Mouse (Mus musculus) limb, embryonic 12.5 days (tissue): Measurements from ENCODE around the gene Ptprk. TPM values are rescaled to one million over a fixed set of nuclear protein-coding genes. Genes with fewer than 3 reads are reported as not detected.

ENCODE experiments used
- ATAC-seq: fragments of 200-750 bp; cut with Nextera tagmentation; 2 replicates; pipeline ENCODE4 v1.8.0; 2017; ENCODE audit warnings: low read depth, moderate TSS enrichment; ENCODE audit not compliant: insufficient number of reproducible peaks, insufficient read depth, low FRiP score, low TSS enrichment
- H3K27ac ChIP-seq: fragments of 300-500 bp; sonication (generic); 2 replicates; pipeline ENCODE4 v1.5.1; 2016; ENCODE audit warnings: mild to moderate bottlenecking, moderate library complexity
- H3K27me3 ChIP-seq: fragments of 300-500 bp; sonication (generic); 2 replicates; pipeline ENCODE4 v1.6.1; 2016; ENCODE audit warnings: mild to moderate bottlenecking, moderate library complexity
- H3K36me3 ChIP-seq: fragments of 300-500 bp; sonication (generic); 2 replicates; pipeline ENCODE4 v1.6.1; 2016; ENCODE audit warnings: mild to moderate bottlenecking, moderate library complexity
- H3K4me1 ChIP-seq: fragments of 300-500 bp; sonication (generic); replicated peaks from 2 replicates; pipeline ENCODE4 v1.6.1; 2016
- H3K4me2 ChIP-seq: fragments of 300-500 bp; sonication (generic); 2 replicates; pipeline ENCODE4 v1.6.1; 2016; ENCODE audit warnings: mild to moderate bottlenecking, moderate library complexity
- H3K4me3 ChIP-seq: fragments of 300-500 bp; sonication (generic); replicated peaks from 2 replicates; pipeline ENCODE4 v1.5.1; 2016; ENCODE audit warnings: mild to moderate bottlenecking
- H3K9ac ChIP-seq: fragments of 300-500 bp; sonication (generic); replicated peaks from 2 replicates; pipeline ENCODE4 v1.6.1; 2016; ENCODE audit warnings: mild to moderate bottlenecking, moderate library complexity
- H3K9me3 ChIP-seq: fragments of 300-500 bp; sonication (generic); 2 replicates; pipeline ENCODE4 v1.6.1; 2016; ENCODE audit warnings: mild to moderate bottlenecking, moderate library complexity
- WGBS: fragments of 180-500 bp; shearing (Covaris S2); methylation state at CpG from one replicate; pipeline ENCODE4 v1.1.7; 2016; 5-methylcytosine and 5-hydroxymethylcytosine counted together
- polyA plus RNA-seq: library from polyadenylated mRNA; unstranded; fragments of >200 nt; fragmentation: Nextera tagmentation; extraction: Ambion mirVana; gene quantifications from 2 replicates; pipeline ENCODE4 v1.2.1, GENCODE M21; 2016

Ptprk gene
- polyA plus RNA-seq, 1 experiment from 2014 or later: 44.8 TPM

- H3K4me2 ChIP-seq: no peak overlapping the region
- ATAC-seq: no peak
- no peak overlapping the region for H3K4me3 ChIP-seq
- WGBS: 9% methylated on average over 1 of the region's 1 CpGs
- no peaks in the 10 kb centered on the region for H3K36me3 ChIP-seq
- H3K9ac ChIP-seq: no peak overlapping the region
- peaks cover 3% of the 10 kb centered on the region; the same call in 1 of the 2 replicates for H3K4me1 ChIP-seq
- no peaks in the 10 kb centered on the region for H3K27me3 ChIP-seq
- H3K27ac ChIP-seq: no peak overlapping the region
- H3K9me3 ChIP-seq: no peaks in the 10 kb centered on the region
These were observed 300.3 kb downstream of the Ptprk start for GRCm38 (mm10) chr10:28374874-28375273.

GRCm38 (mm10) chr10:28379752-28380488 is 305.3 kb downstream of the Ptprk start:
- Histone ChIP-seq H3K36me3 (peaks cover 8% of the 10 kb centered on the region; the same call in 1 of the 2 replicates), H3K4me3 (no peak overlapping the region), H3K9me3 (no peaks in the 10 kb centered on the region), H3K9ac (no peak overlapping the region), H3K4me2 (no peak overlapping the region), H3K27ac (no peak overlapping the region), H3K4me1 (no peaks in the 10 kb centered on the region), H3K27me3 (0 out of 2 replicates have a peak, but pooled peaks cover 3% of the 10 kb centered on the region)
- no peak for ATAC-seq
- WGBS: 84% methylated on average over 7 of the region's 7 CpGs

- WGBS: 67% methylated on average over 15 of the region's 15 CpGs
- H3K27ac ChIP-seq: no peak overlapping the region
- 0 out of 2 replicates have a peak, but pooled peaks cover 3% of the 10 kb centered on the region for H3K27me3 ChIP-seq
- no peak overlapping the region for H3K9ac ChIP-seq
- no peak overlapping the region for H3K4me3 ChIP-seq
- H3K36me3 ChIP-seq: peaks cover 8% of the 10 kb centered on the region; the same call in 1 of the 2 replicates
- H3K4me1 ChIP-seq: no peaks in the 10 kb centered on the region
- no peak for ATAC-seq
- H3K4me2 ChIP-seq: no peak overlapping the region
- no peaks in the 10 kb centered on the region for H3K9me3 ChIP-seq
These were observed 313.1 kb downstream of the Ptprk start for GRCm38 (mm10) chr10:28387563-28388222.

GRCm38 (mm10) chr10:28391168-28391567 is 316.5 kb downstream of the Ptprk start:
- peaks cover 1% of the 10 kb centered on the region; the same call in 1 of the 2 replicates for H3K4me1 ChIP-seq
- WGBS: 91% methylated on average over 5 of the region's 5 CpGs
- H3K27ac ChIP-seq: no peak overlapping the region
- H3K27me3 ChIP-seq: no peaks in the 10 kb centered on the region
- no peak overlapping the region for H3K9ac ChIP-seq
- no peak for ATAC-seq
- no peak overlapping the region for H3K4me2 ChIP-seq
- no peaks in the 10 kb centered on the region for H3K9me3 ChIP-seq
- H3K4me3 ChIP-seq: no peak overlapping the region
- no peaks in the 10 kb centered on the region for H3K36me3 ChIP-seq

DNA sequence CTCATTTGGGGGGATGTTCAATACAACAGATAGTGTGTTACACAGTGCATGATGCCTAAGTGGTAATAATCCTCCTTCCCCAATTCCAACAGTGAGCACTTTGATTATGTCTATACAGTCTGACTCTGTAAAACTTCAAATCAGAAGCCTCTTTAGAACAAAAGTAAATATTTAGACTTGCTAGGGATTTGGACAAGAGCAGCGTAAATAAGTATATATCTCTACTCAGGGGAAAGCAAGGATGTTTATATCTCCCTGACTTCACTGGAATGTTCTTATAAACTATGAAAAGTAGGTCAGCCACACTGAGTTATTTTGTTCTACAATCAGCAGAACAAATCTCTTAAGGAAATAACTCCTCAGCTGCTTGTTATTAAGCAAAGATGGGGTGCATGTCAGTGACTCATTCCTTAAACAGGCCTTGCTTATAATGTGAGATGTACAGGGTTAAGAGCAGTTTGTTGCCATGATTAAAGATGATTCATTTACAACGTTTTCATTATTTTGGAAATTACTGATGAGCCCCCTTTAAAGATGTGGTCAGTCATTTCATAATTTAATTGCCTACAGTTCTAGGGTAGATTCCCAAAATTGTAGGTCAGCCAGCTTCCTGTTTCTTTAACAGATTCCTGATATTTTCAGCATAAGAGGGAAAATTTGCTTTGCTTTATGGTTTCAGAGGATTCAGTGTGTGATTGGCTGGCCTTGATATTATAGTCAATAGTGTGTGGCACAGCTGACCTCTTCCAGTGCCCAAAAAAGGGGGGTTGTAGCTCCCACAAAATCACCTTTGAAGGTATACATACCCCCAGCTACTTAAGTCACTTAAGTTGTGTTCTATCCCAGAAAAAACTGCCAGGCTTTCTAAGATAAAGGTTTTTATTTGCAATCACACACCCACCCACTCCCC is 321.2 kb downstream of the Ptprk start:
- H3K27me3 ChIP-seq: no peaks in the 10 kb centered on the region
- no peak overlapping the region for H3K9ac ChIP-seq
- ATAC-seq: no peak
- no peaks in the 10 kb centered on the region for H3K9me3 ChIP-seq
- H3K36me3 ChIP-seq: no peaks in the 10 kb centered on the region
- 83% methylated on average over 2 of the region's 2 CpGs for WGBS
- H3K4me3 ChIP-seq: no peak overlapping the region
- H3K27ac ChIP-seq: no peak overlapping the region
- H3K4me2 ChIP-seq: no peak overlapping the region
- peaks cover 5% of the 10 kb centered on the region; the same call in 1 of the 2 replicates for H3K4me1 ChIP-seq

GRCm38 (mm10) chr10:28396520-28396915 is 321.9 kb downstream of the Ptprk start:
- Histone ChIP-seq H3K4me1 (peaks cover 5% of the 10 kb centered on the region; the same call in 1 of the 2 replicates), H3K9ac (no peak overlapping the region), H3K4me2 (no peak overlapping the region), H3K27ac (no peak overlapping the region), H3K4me3 (no peak overlapping the region), H3K9me3 (no peaks in the 10 kb centered on the region), H3K36me3 (no peaks in the 10 kb centered on the region), H3K27me3 (no peaks in the 10 kb centered on the region)
- 63% methylated on average over 1 of the region's 1 CpGs for WGBS
- ATAC-seq: no peak

DNA sequence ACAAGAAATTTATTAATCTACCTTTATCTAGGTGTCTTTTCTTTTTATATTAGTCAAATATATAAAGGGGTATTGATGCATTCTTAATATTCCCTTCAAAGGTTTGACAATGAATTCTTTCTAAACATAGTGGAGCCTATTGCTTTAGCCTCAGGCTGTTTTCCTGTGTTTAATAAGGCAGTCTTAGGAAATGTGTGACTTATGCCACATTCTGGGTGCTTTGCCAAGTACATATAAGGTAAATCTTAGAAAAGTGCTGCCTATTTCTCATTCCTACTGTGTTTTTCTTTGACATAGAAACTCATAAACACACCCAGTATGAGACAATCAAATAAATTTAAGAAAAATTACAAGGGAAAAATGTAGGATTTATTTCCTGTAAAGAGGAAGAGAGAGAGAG is 327.2 kb downstream of the Ptprk start:
- Histone ChIP-seq H3K4me2 (no peak overlapping the region), H3K27me3 (no peaks in the 10 kb centered on the region), H3K4me3 (no peak overlapping the region), H3K27ac (no peak overlapping the region), H3K4me1 (no peaks in the 10 kb centered on the region), H3K36me3 (no peaks in the 10 kb centered on the region), H3K9me3 (no peaks in the 10 kb centered on the region), H3K9ac (no peak overlapping the region)
- no peak for ATAC-seq

DNA sequence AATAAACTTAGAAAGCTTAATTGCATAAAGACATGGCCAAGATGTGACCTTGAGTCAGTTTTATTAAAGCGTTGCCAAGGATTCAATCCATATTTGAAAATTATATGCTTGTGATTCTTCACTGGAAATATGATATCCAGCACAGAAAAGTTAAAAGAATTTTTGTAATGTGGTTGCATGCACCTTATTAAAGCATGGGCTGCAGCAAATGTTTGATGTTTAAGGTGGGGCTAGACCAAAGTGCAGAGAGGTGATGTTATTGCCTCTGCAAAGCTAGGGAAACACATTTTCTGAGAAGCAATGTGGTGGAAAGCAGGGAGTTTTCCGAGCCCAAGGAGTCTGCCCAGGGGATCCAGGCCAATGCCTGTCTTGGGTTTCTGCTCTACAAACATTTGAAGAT is 334.4 kb downstream of the Ptprk start:
- no peaks in the 10 kb centered on the region for H3K9me3 ChIP-seq
- no peaks in the 10 kb centered on the region for H3K4me1 ChIP-seq
- H3K4me2 ChIP-seq: no peak overlapping the region
- H3K27me3 ChIP-seq: no peaks in the 10 kb centered on the region
- no peak overlapping the region for H3K27ac ChIP-seq
- H3K36me3 ChIP-seq: no peaks in the 10 kb centered on the region
- no peak overlapping the region for H3K9ac ChIP-seq
- H3K4me3 ChIP-seq: no peak overlapping the region
- 75% methylated on average over 2 of the region's 2 CpGs for WGBS
- ATAC-seq: no peak

DNA sequence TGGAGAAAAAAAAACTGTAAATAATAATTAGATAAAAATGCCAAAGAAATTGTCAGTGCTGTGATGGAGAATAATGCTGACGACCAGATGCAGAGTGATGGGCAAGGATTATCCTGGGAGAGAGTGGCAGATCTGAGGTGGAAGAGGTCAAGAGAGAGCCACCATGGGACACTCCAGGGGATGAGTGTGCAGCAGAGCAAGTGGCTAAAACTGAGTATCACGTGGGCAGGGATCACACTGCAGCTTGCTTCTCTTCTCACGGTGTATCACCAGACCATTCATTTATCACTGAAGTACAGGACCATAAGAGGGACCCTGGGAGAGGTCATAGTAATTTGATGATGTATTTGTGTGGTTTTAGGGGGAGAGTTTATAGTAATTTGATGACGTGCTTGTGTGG is 340.2 kb downstream of the Ptprk start:
- 60% methylated on average over 4 of the region's 4 CpGs for WGBS
- no peak overlapping the region for H3K9ac ChIP-seq
- no peaks in the 10 kb centered on the region for H3K27me3 ChIP-seq
- no peak overlapping the region for H3K4me3 ChIP-seq
- H3K4me1 ChIP-seq: no peaks in the 10 kb centered on the region
- no peaks in the 10 kb centered on the region for H3K9me3 ChIP-seq
- H3K4me2 ChIP-seq: no peak overlapping the region
- no peaks in the 10 kb centered on the region for H3K36me3 ChIP-seq
- no peak overlapping the region for H3K27ac ChIP-seq
- ATAC-seq: no peak

GRCm38 (mm10) chr10:28422622-28423021 is 348.0 kb downstream of the Ptprk start:
- H3K4me1 ChIP-seq: no peaks in the 10 kb centered on the region
- no peaks in the 10 kb centered on the region for H3K9me3 ChIP-seq
- no peak overlapping the region for H3K4me3 ChIP-seq
- no peak for ATAC-seq
- H3K27ac ChIP-seq: no peak overlapping the region
- no peaks in the 10 kb centered on the region for H3K27me3 ChIP-seq
- 54% methylated on average over 3 of the region's 3 CpGs for WGBS
- H3K9ac ChIP-seq: no peak overlapping the region
- no peak overlapping the region for H3K4me2 ChIP-seq
- H3K36me3 ChIP-seq: no peaks in the 10 kb centered on the region

- no peaks in the 10 kb centered on the region for H3K36me3 ChIP-seq
- H3K4me2 ChIP-seq: no peak overlapping the region
- ATAC-seq: no peak
- H3K4me1 ChIP-seq: no peaks in the 10 kb centered on the region
- no peaks in the 10 kb centered on the region for H3K27me3 ChIP-seq
- H3K9me3 ChIP-seq: no peaks in the 10 kb centered on the region
- no peak overlapping the region for H3K9ac ChIP-seq
- H3K4me3 ChIP-seq: no peak overlapping the region
- no peak overlapping the region for H3K27ac ChIP-seq
These were observed 350.8 kb downstream of the Ptprk start for GRCm38 (mm10) chr10:28425371-28425770.
